Mouse (Mus musculus) forebrain, embryonic 14.5 days (tissue): ENCODE data around the gene Fgfrl1. TPM values are rescaled to one million over a fixed set of nuclear protein-coding genes. Genes with fewer than 3 reads are reported as not detected.

Experiments
- ATAC-seq: fragments of 200-750 bp; cut with Nextera tagmentation; 2 replicates; pipeline ENCODE4 v1.8.0; 2017; ENCODE audit warnings: mild to moderate bottlenecking, moderate library complexity
- DNase-seq: peaks from one replicate; pipeline ENCODE4 v3.0.0-alpha.2; 2015; ENCODE audit warnings: low spot score
- H3K27ac ChIP-seq: fragments of 300-500 bp; sonication (generic); 2 replicates; pipeline ENCODE4 v1.5.1; 2014; ENCODE audit warnings: low read depth, mild to moderate bottlenecking, control low read depth, low read length, moderate library complexity
- H3K27me3 ChIP-seq: fragments of 300-500 bp; sonication (generic); replicated peaks from 2 replicates; pipeline ENCODE4 v1.6.1; 2014; ENCODE audit warnings: low read length, control low read depth, mixed read lengths; ENCODE audit not compliant: control insufficient read depth, insufficient read depth
- H3K36me3 ChIP-seq: fragments of 300-500 bp; sonication (generic); 2 replicates; pipeline ENCODE4 v1.6.1; 2014; ENCODE audit warnings: low read length, control low read depth; ENCODE audit not compliant: control insufficient read depth, insufficient read depth
- H3K4me1 ChIP-seq: fragments of 300-500 bp; sonication (generic); 2 replicates; pipeline ENCODE4 v1.6.1; 2014; ENCODE audit warnings: antibody characterized with exemption, low read length, control low read depth; ENCODE audit not compliant: control insufficient read depth, insufficient read depth
- H3K4me2 ChIP-seq: fragments of 300-500 bp; sonication (generic); 2 replicates; pipeline ENCODE4 v1.6.1; 2014; ENCODE audit warnings: mild to moderate bottlenecking, control low read depth, low read length
- H3K4me3 ChIP-seq: fragments of 300-500 bp; sonication (generic); 2 replicates; pipeline ENCODE4 v1.5.1; 2014; ENCODE audit warnings: low read depth, low read length, control low read depth
- H3K9ac ChIP-seq: fragments of 300-500 bp; sonication (generic); 2 replicates; pipeline ENCODE4 v1.6.1; 2014; ENCODE audit warnings: mild to moderate bottlenecking, low read length, control low read depth, moderate library complexity
- H3K9me3 ChIP-seq: fragments of 300-500 bp; sonication (generic); replicated peaks from 2 replicates; pipeline ENCODE4 v1.6.1; 2016; ENCODE audit warnings: low read length, control low read depth, mixed read lengths; ENCODE audit not compliant: control insufficient read depth
- WGBS: fragments of 180-500 bp; shearing (Covaris S2); extraction: QIAGEN DNeasy Blood & Tissue Kit; methylation state at CpG from one replicate; pipeline ENCODE4 v1.1.7; 2014; 5-methylcytosine and 5-hydroxymethylcytosine counted together
- polyA plus RNA-seq: library from polyadenylated mRNA; unstranded; fragments of >200 nt; fragmentation: Nextera tagmentation; extraction: Ambion mirVana; gene quantifications from 2 replicates; pipeline ENCODE4 v1.2.1, GENCODE M21; 2014

Gene Fgfrl1
- polyA plus RNA-seq, 1 experiment from 2014 or later, result 4.3 TPM

DNA sequence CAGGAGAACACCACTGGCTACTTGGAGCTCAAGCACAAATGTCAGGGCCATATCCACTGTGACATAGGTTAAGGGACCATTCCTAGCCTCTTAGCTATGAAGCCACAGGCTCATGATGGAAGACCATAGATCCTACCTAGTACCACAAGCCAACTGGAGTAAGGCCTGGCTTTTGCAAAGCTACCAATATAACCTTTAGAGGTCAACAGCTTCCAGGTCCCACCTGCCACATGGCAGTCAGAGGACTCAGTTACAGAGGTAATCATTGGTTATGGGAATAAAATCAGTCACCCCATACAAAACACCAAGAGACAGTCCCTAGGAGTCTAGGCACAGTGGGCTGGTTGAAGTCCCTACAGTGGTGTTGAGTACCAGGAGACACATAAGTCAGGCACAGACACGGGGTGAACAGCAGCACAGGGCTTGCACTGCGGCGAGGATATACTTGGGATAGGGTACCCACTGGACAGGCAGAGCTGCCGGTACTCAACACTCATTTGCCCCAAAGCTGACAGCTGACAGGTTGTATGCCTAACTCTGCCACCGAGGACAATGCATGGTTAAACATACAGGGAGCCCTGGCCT lies 41.0 kb upstream of the Fgfrl1 start:
- 86% methylated on average over 5 of the region's 5 CpGs for WGBS
- Histone ChIP-seq H3K9me3 (no peaks in the 10 kb centered on the region), H3K4me2 (no peak overlapping the region), H3K27ac (no peak overlapping the region), H3K36me3 (peaks cover 80% of the 10 kb centered on the region), H3K4me1 (no peaks in the 10 kb centered on the region), H3K4me3 (no peak overlapping the region), H3K9ac (no peak overlapping the region), H3K27me3 (no peaks in the 10 kb centered on the region)
- DNase-seq (no peak), ATAC-seq (no peak)

DNA sequence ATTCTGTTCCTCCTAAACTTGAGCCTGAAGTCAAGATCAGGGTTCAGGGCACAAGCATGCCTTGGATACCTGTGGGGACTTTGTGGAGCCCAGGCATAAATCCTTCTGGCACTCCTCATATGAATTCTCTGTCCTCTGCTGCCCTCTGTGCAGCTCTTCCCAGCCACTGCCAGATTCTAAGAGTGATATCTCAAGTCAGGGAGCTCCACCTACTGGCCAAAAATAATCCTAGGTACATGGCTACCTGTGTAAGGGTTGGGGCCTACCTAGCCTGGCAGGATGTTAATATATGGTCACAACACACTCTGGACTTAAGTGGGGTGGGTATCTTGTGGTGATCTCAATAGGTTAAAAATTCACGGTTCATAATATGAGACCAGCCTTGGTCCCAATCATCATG lies 40.4 kb upstream of the Fgfrl1 start:
- Histone ChIP-seq H3K9me3 (no peaks in the 10 kb centered on the region), H3K36me3 (peaks cover 75% of the 10 kb centered on the region), H3K9ac (no peak overlapping the region), H3K4me3 (no peak overlapping the region), H3K4me1 (no peaks in the 10 kb centered on the region), H3K27me3 (no peaks in the 10 kb centered on the region), H3K27ac (no peak overlapping the region), H3K4me2 (no peak overlapping the region)
- peak; percentile 77 for DNase-seq
- peak; percentile 64 for ATAC-seq
- WGBS, result 67% methylated on average over 1 of the region's 1 CpGs

- Histone ChIP-seq H3K4me2 (no peak overlapping the region), H3K9me3 (no peaks in the 10 kb centered on the region), H3K27ac (no peak overlapping the region), H3K9ac (no peak overlapping the region), H3K27me3 (no peaks in the 10 kb centered on the region), H3K4me1 (no peaks in the 10 kb centered on the region), H3K4me3 (no peak overlapping the region), H3K36me3 (peaks cover 77% of the 10 kb centered on the region)
- DNase-seq (no peak), ATAC-seq (no peak)
- 86% methylated on average over 6 of the region's 6 CpGs for WGBS
These were observed 38.8 kb upstream of the Fgfrl1 start for GRCm38 (mm10) chr5:108653341-108653740.

GRCm38 (mm10) chr5:108654444-108654990 lies 37.7 kb upstream of the Fgfrl1 start:
- H3K9ac ChIP-seq, result no peak overlapping the region
- no peak overlapping the region for H3K4me3 ChIP-seq
- H3K27me3 ChIP-seq, result no peaks in the 10 kb centered on the region
- no peak overlapping the region for H3K4me2 ChIP-seq
- no peaks in the 10 kb centered on the region for H3K9me3 ChIP-seq
- no peak for DNase-seq
- WGBS, result 97% methylated on average over 10 of the region's 10 CpGs
- ATAC-seq, result no peak
- H3K4me1 ChIP-seq, result peaks cover 4% of the 10 kb centered on the region
- no peak overlapping the region for H3K27ac ChIP-seq
- peaks cover 65% of the 10 kb centered on the region for H3K36me3 ChIP-seq

DNA sequence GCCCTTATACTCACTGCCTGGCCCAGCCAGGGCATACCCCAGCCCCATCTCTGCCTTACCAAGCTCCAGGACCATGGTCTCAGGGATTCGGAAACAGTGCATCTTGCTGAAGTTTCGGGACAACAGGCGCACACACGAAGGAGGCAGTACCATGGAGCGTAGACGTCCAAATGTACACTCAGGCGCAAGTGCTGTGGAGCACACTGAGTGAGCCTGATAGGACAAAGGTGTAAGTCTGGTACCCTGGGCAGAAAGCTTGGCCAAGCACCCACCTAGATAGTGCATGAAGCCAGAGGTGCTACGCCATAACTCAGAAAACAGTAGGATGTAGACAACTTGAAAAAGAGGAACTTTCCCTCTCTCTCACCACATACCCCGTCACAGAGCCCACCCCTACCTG lies 36.8 kb upstream of the Fgfrl1 start:
- Histone ChIP-seq H3K9ac (no peak overlapping the region), H3K27ac (no peak overlapping the region), H3K36me3 (peaks cover 56% of the 10 kb centered on the region), H3K4me3 (no peak overlapping the region), H3K4me1 (peaks cover 9% of the 10 kb centered on the region), H3K4me2 (no peak overlapping the region), H3K27me3 (no peaks in the 10 kb centered on the region), H3K9me3 (no peaks in the 10 kb centered on the region)
- ATAC-seq (no peak), DNase-seq (no peak)
- WGBS, result 97% methylated on average over 9 of the region's 9 CpGs

GRCm38 (mm10) chr5:108655891-108656650 lies 36.1 kb upstream of the Fgfrl1 start:
- no peaks in the 10 kb centered on the region for H3K9me3 ChIP-seq
- ATAC-seq, result no peak
- no peak overlapping the region for H3K27ac ChIP-seq
- H3K9ac ChIP-seq, result no peak overlapping the region
- no peaks in the 10 kb centered on the region for H3K27me3 ChIP-seq
- H3K4me3 ChIP-seq, result no peak overlapping the region
- DNase-seq, result no peak
- WGBS, result 95% methylated on average over 15 of the region's 15 CpGs
- peaks cover 9% of the 10 kb centered on the region for H3K4me1 ChIP-seq
- no peak overlapping the region for H3K4me2 ChIP-seq
- peaks cover 53% of the 10 kb centered on the region for H3K36me3 ChIP-seq

GRCm38 (mm10) chr5:108657406-108657805 lies 34.8 kb upstream of the Fgfrl1 start:
- 85% methylated on average over 5 of the region's 5 CpGs for WGBS
- H3K36me3 ChIP-seq, result peaks cover 49% of the 10 kb centered on the region

GRCm38 (mm10) chr5:108658611-108659010 lies 33.6 kb upstream of the Fgfrl1 start:
- H3K36me3 ChIP-seq, result peaks cover 37% of the 10 kb centered on the region
- H3K4me1 ChIP-seq, result peaks cover 9% of the 10 kb centered on the region
- 89% methylated on average over 1 of the region's 1 CpGs for WGBS
- H3K27ac ChIP-seq, result no peak overlapping the region
- H3K9me3 ChIP-seq, result no peaks in the 10 kb centered on the region
- no peak overlapping the region for H3K9ac ChIP-seq
- no peaks in the 10 kb centered on the region for H3K27me3 ChIP-seq
- ATAC-seq (no peak), DNase-seq (no peak)
- no peak overlapping the region for H3K4me2 ChIP-seq
- no peak overlapping the region for H3K4me3 ChIP-seq

More at GRCm38 (mm10) chr5:108657406-108657805, 34.8 kb upstream of the Fgfrl1 start:
- H3K9me3 ChIP-seq, result no peaks in the 10 kb centered on the region
- H3K4me2 ChIP-seq, result no peak overlapping the region
- peaks cover 9% of the 10 kb centered on the region for H3K4me1 ChIP-seq
- H3K27me3 ChIP-seq, result no peaks in the 10 kb centered on the region
- H3K4me3 ChIP-seq, result no peak overlapping the region
- no peak overlapping the region for H3K9ac ChIP-seq
- ATAC-seq (no peak), DNase-seq (no peak)
- no peak overlapping the region for H3K27ac ChIP-seq
